Mouse (Mus musculus) E14TG2a.4 (cell line): ENCODE data around the gene Zcwpw1.

Experiments used
- CTCF ChIP-seq: conservative IDR thresholded peaks from 2 replicates; pipeline ENCODE4 v1.5.1; 2014; ENCODE audit warnings: low read length
- NANOG ChIP-seq: IDR thresholded peaks from 2 replicates; pipeline ENCODE4 v1.6.1; 2014; ENCODE audit warnings: borderline replicate concordance, low read length, mixed read lengths
- POU5F1 ChIP-seq: IDR thresholded peaks from 2 replicates; pipeline ENCODE4 v1.6.1; 2014; ENCODE audit warnings: low read length, borderline replicate concordance

DNA sequence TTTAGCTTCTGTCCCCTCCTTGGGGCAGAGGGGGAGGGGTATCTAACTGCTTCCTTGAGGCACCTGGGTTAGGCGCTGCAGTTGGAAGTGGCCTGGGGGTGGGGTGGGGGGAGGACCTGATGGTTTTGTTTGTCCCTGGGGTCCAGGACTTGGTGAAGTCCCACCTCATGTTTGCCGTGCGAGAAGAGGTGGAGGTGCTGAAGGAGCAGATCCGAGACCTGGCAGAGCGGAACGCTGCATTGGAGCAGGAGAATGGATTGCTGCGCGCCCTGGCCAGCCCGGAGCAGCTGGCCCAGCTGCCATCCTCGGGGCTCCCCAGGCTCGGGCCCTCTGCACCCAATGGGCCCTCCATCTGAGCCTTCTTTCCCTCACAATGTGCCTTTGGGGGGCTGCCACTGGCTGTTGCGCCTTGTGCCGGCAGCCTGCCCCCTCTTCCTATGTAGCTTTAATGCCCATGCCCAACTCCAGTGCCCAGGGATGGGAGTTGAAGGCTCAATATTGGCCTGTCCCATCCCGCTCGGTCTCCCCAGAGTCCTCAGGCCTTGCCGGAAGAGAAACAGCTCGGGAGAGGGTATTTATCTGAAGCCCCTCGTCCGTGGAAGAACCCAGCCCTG lies 28.6 kb upstream of the Zcwpw1 start:
- TF ChIP-seq CTCF (no peak), POU5F1 (no peak), NANOG (no peak)
